Mouse (Mus musculus) stomach, embryonic 14.5 days (tissue): ENCODE results near the gene Dcun1d4. TPM values are rescaled to one million over a fixed set of nuclear protein-coding genes. Genes with fewer than 3 reads are reported as not detected.

Source experiments
- ATAC-seq: fragments of 200-750 bp; cut with Nextera tagmentation; 2 replicates; pipeline ENCODE4 v1.8.0; 2017; ENCODE audit warnings: low read depth, moderate TSS enrichment; ENCODE audit not compliant: insufficient number of reproducible peaks, insufficient read depth, low FRiP score
- H3K27ac ChIP-seq: fragments of 300-500 bp; sonication (generic); 2 replicates; pipeline ENCODE4 v1.5.1; 2014; ENCODE audit warnings: mild to moderate bottlenecking, low read length, moderate library complexity, mixed read lengths
- H3K27me3 ChIP-seq: fragments of 300-500 bp; sonication (generic); 2 replicates; pipeline ENCODE4 v1.6.1; 2014; ENCODE audit warnings: low read length, control low read depth, mixed read lengths; ENCODE audit not compliant: control insufficient read depth, insufficient read depth
- H3K36me3 ChIP-seq: fragments of 300-500 bp; sonication (generic); 2 replicates; pipeline ENCODE4 v1.6.1; 2014; ENCODE audit warnings: mild to moderate bottlenecking, control low read depth, low read length, moderate library complexity, mixed read lengths; ENCODE audit not compliant: control insufficient read depth, insufficient read depth
- H3K4me1 ChIP-seq: fragments of 300-500 bp; sonication (generic); 2 replicates; pipeline ENCODE4 v1.6.1; 2014; ENCODE audit warnings: low read length, control low read depth, mixed read lengths; ENCODE audit not compliant: control insufficient read depth, insufficient read depth
- H3K4me2 ChIP-seq: fragments of 300-500 bp; sonication (generic); replicated peaks from 2 replicates; pipeline ENCODE4 v1.6.1; 2014; ENCODE audit warnings: low read depth, low read length, control low read depth
- H3K4me3 ChIP-seq: fragments of 300-500 bp; sonication (generic); 2 replicates; pipeline ENCODE4 v1.5.1; 2014; ENCODE audit warnings: low read depth, low read length, control low read depth
- H3K9ac ChIP-seq: fragments of 300-500 bp; sonication (generic); replicated peaks from 2 replicates; pipeline ENCODE4 v1.6.1; 2014; ENCODE audit warnings: low read depth, mild to moderate bottlenecking, control low read depth, low read length, moderate library complexity, mixed read lengths
- H3K9me3 ChIP-seq: fragments of 300-500 bp; sonication (generic); 2 replicates; pipeline ENCODE4 v1.6.1; 2016; ENCODE audit warnings: low read depth, low read length, control low read depth; ENCODE audit not compliant: control insufficient read depth
- WGBS: fragments of 180-500 bp; shearing (Covaris S2); extraction: QIAGEN DNeasy Blood & Tissue Kit; methylation state at CpG from one replicate; pipeline ENCODE4 v1.1.7; 2014; 5-methylcytosine and 5-hydroxymethylcytosine counted together
- polyA plus RNA-seq: library from polyadenylated mRNA; unstranded; fragments of >200 nt; fragmentation: Nextera tagmentation; extraction: Ambion mirVana; gene quantifications from 2 replicates; pipeline ENCODE4 v1.2.1, GENCODE M21; 2014

Dcun1d4 gene
- polyA plus RNA-seq, 1 experiment from 2014 or later = 33.3 TPM

DNA sequence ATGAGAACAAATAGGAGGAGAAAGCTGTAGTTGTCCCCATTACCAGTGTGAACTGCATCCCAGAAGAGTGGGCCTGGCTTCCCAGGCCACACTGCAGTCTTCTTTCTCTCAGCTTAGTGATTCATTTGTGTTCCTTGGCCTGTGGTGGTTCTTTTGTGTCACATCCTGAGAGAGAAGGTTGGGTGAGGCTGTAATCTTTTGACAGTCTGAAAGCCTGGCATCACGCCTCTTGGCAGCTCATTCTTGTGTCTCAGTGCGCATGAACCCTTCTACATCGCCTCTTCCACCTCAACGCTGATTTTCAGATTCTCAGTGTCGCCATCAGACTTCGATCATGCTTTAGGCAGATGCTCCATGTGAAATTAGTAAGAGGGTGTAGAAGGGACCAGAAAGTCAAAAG lies 83.2 kb downstream of the Dcun1d4 start:
- ATAC-seq = no peak
- Histone ChIP-seq H3K27ac (no peak overlapping the region), H3K36me3 (no peaks in the 10 kb centered on the region; the same call in 1 of the 2 replicates), H3K27me3 (no peaks in the 10 kb centered on the region), H3K4me1 (no peaks in the 10 kb centered on the region), H3K4me2 (no peak overlapping the region), H3K4me3 (no peak overlapping the region), H3K9ac (no peak overlapping the region), H3K9me3 (no peaks in the 10 kb centered on the region)
- WGBS = 97% methylated on average over 6 of the region's 6 CpGs

- H3K9me3 ChIP-seq = no peaks in the 10 kb centered on the region
- no peak overlapping the region for H3K4me3 ChIP-seq
- no peaks in the 10 kb centered on the region for H3K4me1 ChIP-seq
- H3K36me3 ChIP-seq = no peaks in the 10 kb centered on the region
- H3K27me3 ChIP-seq = no peaks in the 10 kb centered on the region
- H3K27ac ChIP-seq = no peak overlapping the region
- ATAC-seq = peak; percentile 65
- 75% methylated on average over 5 of the region's 5 CpGs for WGBS
- H3K4me2 ChIP-seq = no peak overlapping the region
- no peak overlapping the region for H3K9ac ChIP-seq
Measured at GRCm38 (mm10) chr5:73566119-73566518, 85.3 kb downstream of the Dcun1d4 start.

DNA sequence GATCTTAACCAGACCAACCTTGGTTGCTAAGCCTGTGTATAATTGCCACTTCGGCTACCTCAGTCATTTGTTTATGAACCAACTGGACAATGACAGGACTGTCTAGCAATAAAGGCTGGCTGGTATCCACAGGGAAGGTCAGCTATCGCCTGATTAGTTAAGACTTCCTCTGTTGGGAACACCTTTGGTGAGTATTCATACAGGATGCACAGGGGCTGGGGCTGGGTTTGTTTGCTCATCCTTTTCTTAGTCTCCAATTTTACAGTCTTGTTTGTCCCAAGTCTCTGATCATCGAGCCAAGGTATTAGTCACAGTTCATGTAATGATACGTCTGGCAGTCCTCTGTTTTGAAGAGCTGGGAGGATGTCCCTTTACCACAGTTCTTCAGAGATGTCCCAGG lies 86.1 kb downstream of the Dcun1d4 start:
- no peak overlapping the region for H3K27ac ChIP-seq
- no peaks in the 10 kb centered on the region for H3K36me3 ChIP-seq
- no peaks in the 10 kb centered on the region for H3K4me1 ChIP-seq
- no peak for ATAC-seq
- no peaks in the 10 kb centered on the region for H3K9me3 ChIP-seq
- H3K27me3 ChIP-seq = no peaks in the 10 kb centered on the region
- 81% methylated on average over 4 of the region's 4 CpGs for WGBS
- no peak overlapping the region for H3K4me3 ChIP-seq
- no peak overlapping the region for H3K9ac ChIP-seq
- H3K4me2 ChIP-seq = no peak overlapping the region

GRCm38 (mm10) chr5:73569181-73569580 lies 88.4 kb downstream of the Dcun1d4 start:
- no peaks in the 10 kb centered on the region for H3K4me1 ChIP-seq
- H3K9ac ChIP-seq = no peak overlapping the region
- no peak for ATAC-seq
- no peaks in the 10 kb centered on the region for H3K36me3 ChIP-seq
- H3K4me2 ChIP-seq = no peak overlapping the region
- WGBS = 78% methylated on average over 5 of the region's 5 CpGs
- no peak overlapping the region for H3K4me3 ChIP-seq
- H3K9me3 ChIP-seq = no peaks in the 10 kb centered on the region
- no peak overlapping the region for H3K27ac ChIP-seq
- no peaks in the 10 kb centered on the region for H3K27me3 ChIP-seq

GRCm38 (mm10) chr5:73571395-73572156 lies 90.8 kb downstream of the Dcun1d4 start:
- Histone ChIP-seq H3K36me3 (no peaks in the 10 kb centered on the region), H3K4me1 (no peaks in the 10 kb centered on the region), H3K27me3 (no peaks in the 10 kb centered on the region), H3K4me3 (no peak overlapping the region), H3K27ac (no peak overlapping the region), H3K9ac (no peak overlapping the region), H3K9me3 (no peaks in the 10 kb centered on the region), H3K4me2 (no peak overlapping the region)
- WGBS = 91% methylated on average over 6 of the region's 6 CpGs
- no peak for ATAC-seq

GRCm38 (mm10) chr5:73572846-73573245 lies 92.0 kb downstream of the Dcun1d4 start:
- Histone ChIP-seq H3K27me3 (no peaks in the 10 kb centered on the region), H3K4me1 (no peaks in the 10 kb centered on the region), H3K27ac (no peak overlapping the region), H3K4me3 (no peak overlapping the region), H3K9me3 (no peaks in the 10 kb centered on the region), H3K4me2 (no peak overlapping the region), H3K36me3 (no peaks in the 10 kb centered on the region), H3K9ac (no peak overlapping the region)
- 82% methylated on average over 2 of the region's 2 CpGs for WGBS
- no peak for ATAC-seq

- ATAC-seq = no peak
- no peaks in the 10 kb centered on the region for H3K4me1 ChIP-seq
- H3K27ac ChIP-seq = no peak overlapping the region
- no peak overlapping the region for H3K4me2 ChIP-seq
- no peak overlapping the region for H3K4me3 ChIP-seq
- H3K9me3 ChIP-seq = no peaks in the 10 kb centered on the region
- H3K36me3 ChIP-seq = no peaks in the 10 kb centered on the region
- no peaks in the 10 kb centered on the region for H3K27me3 ChIP-seq
- WGBS = 82% methylated on average over 7 of the region's 7 CpGs
- no peak overlapping the region for H3K9ac ChIP-seq
Measured at GRCm38 (mm10) chr5:73573789-73574188, 93.0 kb downstream of the Dcun1d4 start.

DNA sequence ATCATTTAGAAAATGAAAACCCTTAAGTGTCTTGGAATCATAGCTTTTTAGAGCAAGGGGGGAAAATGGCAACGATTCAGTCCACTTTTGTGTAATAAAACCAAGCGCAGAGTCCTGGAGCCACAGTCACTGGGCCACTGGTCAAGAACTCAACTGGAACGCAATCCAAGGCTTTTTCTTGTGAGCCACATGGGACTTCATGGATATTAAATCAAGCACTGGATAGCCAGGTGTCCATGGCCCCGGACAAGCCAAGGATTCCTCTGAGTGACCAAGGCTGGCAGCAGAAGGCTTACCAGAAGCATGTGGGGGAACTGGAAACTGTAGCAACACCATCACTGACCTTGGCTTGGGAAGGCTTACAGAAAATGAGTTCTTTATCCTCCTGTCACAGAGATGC lies 93.8 kb downstream of the Dcun1d4 start:
- no peaks in the 10 kb centered on the region for H3K9me3 ChIP-seq
- no peaks in the 10 kb centered on the region for H3K36me3 ChIP-seq
- no peak overlapping the region for H3K4me3 ChIP-seq
- no peaks in the 10 kb centered on the region for H3K4me1 ChIP-seq
- H3K4me2 ChIP-seq = no peak overlapping the region
- no peaks in the 10 kb centered on the region for H3K27me3 ChIP-seq
- H3K27ac ChIP-seq = no peak overlapping the region
- 95% methylated on average over 4 of the region's 4 CpGs for WGBS
- H3K9ac ChIP-seq = no peak overlapping the region
- ATAC-seq = no peak

DNA sequence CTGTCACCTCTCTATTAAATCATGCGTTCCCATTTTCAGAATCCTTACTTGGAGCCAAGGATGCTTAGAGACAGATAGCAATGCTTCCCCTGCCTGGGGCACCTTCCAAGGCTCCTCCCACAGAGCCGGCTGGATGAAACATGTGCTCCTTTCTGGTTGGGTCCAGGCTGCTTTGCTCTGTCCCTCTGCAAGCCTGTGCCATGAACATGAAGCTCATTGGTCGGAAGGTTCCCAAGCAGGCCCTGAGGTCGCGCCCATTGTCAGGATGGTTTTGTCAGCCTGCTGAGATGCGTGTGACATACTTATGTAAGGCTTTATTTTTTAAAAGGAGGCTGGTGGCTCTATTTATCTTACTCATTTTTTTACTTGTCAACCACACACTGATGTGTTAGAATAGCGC lies 95.9 kb downstream of the Dcun1d4 start:
- Histone ChIP-seq H3K4me2 (no peak overlapping the region), H3K4me1 (no peaks in the 10 kb centered on the region), H3K9me3 (no peaks in the 10 kb centered on the region), H3K9ac (no peak overlapping the region), H3K4me3 (no peak overlapping the region), H3K27ac (no peak overlapping the region), H3K36me3 (no peaks in the 10 kb centered on the region), H3K27me3 (no peaks in the 10 kb centered on the region)
- 54% methylated on average over 7 of the region's 7 CpGs for WGBS
- no peak for ATAC-seq
